Mouse (Mus musculus) adrenal gland, postnatal 36 days (tissue): ENCODE measurements around the gene Tcf15. TPM values are rescaled to one million over a fixed set of nuclear protein-coding genes. Genes with fewer than 3 reads are reported as not detected.

Experiments used
- DNase-seq, 2 experiments: peaks; one replicate each; pipeline ENCODE4 v3.0.0; 2021; ENCODE audit warnings: mixed read lengths in 1 of 2
- total RNA-seq, 2 experiments: library from RNA; stranded (reverse); gene quantifications; 2 replicates each; pipeline ENCODE4 v1.2.3; 2021

Tcf15 gene
- total RNA-seq, 2 experiments from 2014 or later = 4.4 to 4.7 TPM

DNA sequence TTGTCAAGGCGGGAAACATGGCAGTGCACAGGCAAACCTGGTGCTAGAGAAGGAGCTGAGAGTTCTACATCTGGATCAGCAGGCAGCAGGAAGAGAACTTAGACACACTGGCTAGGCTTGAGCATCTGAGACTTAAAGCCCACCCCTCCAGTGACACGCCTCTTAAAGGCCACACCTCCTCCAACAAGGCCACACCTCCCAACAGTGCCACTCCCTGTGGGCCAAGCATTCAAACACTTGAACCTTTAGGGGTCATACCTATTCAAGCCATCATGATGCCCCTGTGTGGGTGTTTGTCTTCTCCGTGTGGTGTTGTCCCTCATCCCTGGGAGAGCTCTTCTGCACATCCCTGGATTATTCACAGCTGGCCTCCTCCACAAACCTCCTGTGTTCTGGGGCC lies 31.5 kb downstream of the Tcf15 start:
- no peak for DNase-seq

DNA sequence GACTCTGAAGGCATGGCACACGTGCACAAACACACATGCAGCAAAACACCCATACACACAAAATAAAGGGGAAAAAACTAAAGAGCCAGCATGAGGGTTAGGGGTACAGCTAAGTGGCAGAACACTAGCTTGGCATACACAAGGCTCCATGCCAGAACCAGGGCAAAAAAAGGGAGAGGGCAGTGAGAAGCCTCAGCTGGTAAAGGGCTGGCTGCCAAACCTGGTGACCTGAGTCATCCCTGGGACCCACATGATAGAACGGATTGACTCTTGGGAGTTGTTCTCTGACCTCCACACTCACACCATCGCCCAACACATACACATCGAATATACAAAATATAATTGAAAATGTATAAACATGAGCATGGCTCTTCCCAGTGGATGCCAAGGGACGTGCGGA lies 33.3 kb downstream of the Tcf15 start:
- peak; percentile 43 to 51 for DNase-seq

- peak; percentile 30 to 58 for DNase-seq
Measured at GRCm38 (mm10) chr2:152177162-152177805, 33.9 kb downstream of the Tcf15 start.

DNA sequence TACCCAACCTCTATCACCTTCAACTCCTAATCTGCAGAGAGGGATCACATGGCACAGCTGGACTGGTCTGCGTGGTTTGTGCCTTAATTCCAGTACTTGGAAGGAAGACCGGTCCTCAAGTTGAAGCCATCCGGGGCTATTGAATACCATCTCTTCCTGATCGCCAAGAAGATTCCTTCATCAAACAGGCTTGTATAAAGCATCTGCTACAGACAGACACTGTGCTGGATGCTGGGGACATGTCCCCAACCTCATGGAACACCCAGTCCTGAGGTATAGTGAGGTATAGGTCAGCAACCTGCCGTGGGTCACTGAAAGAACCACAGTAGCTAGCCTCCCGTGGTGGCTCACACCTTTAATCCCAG lies 34.4 kb downstream of the Tcf15 start:
- no peak for DNase-seq

DNA sequence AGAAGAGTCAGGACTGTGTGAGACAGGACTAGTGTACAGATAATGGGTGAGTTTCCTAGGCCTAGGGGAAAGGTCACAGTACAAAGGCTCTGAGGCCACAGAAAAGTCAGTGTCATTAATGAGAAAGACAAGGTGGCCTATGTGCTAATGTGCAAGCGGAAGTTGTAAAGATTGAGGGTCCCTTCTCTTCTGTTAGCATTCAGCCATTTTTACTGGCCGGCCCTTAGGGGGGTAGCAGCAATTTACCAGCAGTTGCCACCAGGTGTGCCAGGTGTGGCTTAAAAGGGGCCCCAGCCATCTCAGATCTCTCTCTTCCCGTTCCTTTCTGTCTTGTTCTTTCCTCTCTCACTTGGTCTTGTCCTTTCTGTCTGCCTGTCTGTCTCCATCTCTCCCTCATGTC lies 35.0 kb downstream of the Tcf15 start:
- no peak for DNase-seq

DNA sequence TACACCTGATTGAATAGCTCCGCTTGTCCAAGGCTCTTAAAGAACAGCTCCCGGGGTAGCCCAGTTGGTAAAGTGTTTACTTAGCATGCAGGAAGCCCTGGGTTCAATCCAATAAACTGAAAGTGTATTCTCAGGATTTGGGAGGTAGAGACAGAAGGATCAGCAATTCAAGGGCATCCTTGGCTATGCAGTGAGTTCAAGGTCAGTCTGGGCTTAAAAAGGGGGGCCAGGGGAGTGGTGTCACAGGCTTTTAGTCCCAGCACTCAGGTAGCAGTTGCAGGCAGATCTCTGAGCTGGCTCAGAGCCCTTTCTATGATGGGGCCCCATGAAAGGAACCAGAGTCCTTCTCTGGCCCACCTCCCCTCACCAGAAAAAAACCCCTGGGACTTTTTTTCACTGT lies 35.9 kb downstream of the Tcf15 start:
- DNase-seq = no peak

- DNase-seq = peak; percentile 63 to 73
Measured at GRCm38 (mm10) chr2:152180323-152180722, 37.0 kb downstream of the Tcf15 start.

GRCm38 (mm10) chr2:152187132-152187531 lies 43.8 kb downstream of the Tcf15 start:
- no peak for DNase-seq

DNA sequence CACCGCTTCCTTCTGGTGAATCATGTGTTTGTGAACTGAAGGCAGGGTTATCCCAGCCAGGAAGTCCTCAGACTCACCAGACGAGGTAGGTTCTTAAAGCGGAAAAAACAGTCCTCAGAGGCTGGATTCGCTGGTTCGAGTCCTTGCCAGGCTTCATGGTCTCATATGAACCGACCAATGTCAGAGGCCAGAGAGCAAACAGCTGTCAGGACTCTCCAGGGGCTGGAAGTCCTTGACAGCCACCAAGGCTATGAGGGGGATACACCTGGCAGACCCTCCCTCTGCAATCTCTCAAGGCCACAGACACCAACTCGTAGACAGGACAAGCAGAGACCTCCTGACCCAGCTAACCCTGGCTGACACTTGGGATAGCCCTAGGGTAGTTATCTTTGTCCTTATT lies 45.9 kb downstream of the Tcf15 start:
- DNase-seq = no peak

DNA sequence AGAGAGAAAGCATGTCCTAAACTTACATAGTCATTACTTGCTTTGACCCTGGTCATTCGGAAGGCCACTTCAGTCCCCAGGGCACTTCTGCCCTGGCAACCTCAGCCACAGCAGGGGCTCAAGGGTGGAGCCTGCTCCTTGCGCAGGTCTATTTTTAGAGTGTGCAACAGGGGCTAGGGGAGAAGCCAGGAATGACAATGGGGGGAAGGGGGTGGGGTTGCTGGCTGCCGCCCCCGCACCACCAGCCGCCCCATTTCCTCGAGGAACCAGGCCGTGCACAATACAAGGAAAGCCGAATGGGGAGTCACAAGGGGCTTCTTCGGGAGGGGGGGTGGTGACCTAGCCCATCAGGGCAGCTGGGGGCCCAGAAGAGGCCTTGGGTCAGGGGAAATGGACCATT lies 46.3 kb downstream of the Tcf15 start:
- peak in 1 of 2 experiments; percentile 5 for DNase-seq

GRCm38 (mm10) chr2:152190161-152190560 lies 46.8 kb downstream of the Tcf15 start:
- no peak for DNase-seq

- no peak for DNase-seq
Measured at GRCm38 (mm10) chr2:152192591-152193345, 49.4 kb downstream of the Tcf15 start.

GRCm38 (mm10) chr2:152193346-152193710 lies 50.0 kb downstream of the Tcf15 start:
- DNase-seq = no peak

- DNase-seq = no peak
Measured at GRCm38 (mm10) chr2:152194586-152194985, 51.2 kb downstream of the Tcf15 start.

GRCm38 (mm10) chr2:152196896-152197295 lies 53.5 kb downstream of the Tcf15 start:
- no peak for DNase-seq

- peak; percentile 55 to 59 for DNase-seq
Measured at GRCm38 (mm10) chr2:152197301-152197712, 53.9 kb downstream of the Tcf15 start.

Other genes with a start within 250 kb of the Tcf15 start
- gene Angpt4, start 232.4 kb upstream of the Tcf15 start, total RNA-seq = 1 to 10 TPM in 1 of 2 experiments, under 1 TPM in 1; 0.33 to 1.2 TPM
- gene Fam110a, start 163.3 kb upstream of the Tcf15 start, total RNA-seq = 1 to 10 TPM; 8.5 to 9.6 TPM
- gene Slc52a3, start 147.1 kb upstream of the Tcf15 start, total RNA-seq = 1 to 10 TPM; 2.1 to 3.6 TPM
- gene Scrt2, start 62.0 kb upstream of the Tcf15 start, total RNA-seq = 1 to 10 TPM in 1 of 2 experiments, under 1 TPM in 1; 0.13 to 1.1 TPM
- 100 to 1,000 TPM; 264 to 540 TPM for gene Srxn1, start 38.0 kb upstream of the Tcf15 start, total RNA-seq
- 100 to 1,000 TPM in 1 of 2 experiments, 10 to 100 TPM in 1; 97.8 to 105 TPM for gene Csnk2a1, start 83.3 kb downstream of the Tcf15 start, total RNA-seq
- gene Tbc1d20, start 150.3 kb downstream of the Tcf15 start, total RNA-seq = 100 to 1,000 TPM; 125 to 135 TPM
- 10 to 100 TPM; 85.1 to 94.5 TPM for gene Rbck1, start 189.1 kb downstream of the Tcf15 start, total RNA-seq
- 10 to 100 TPM in 1 of 2 experiments, 1 to 10 TPM in 1; 4.6 to 19.9 TPM for gene Trib3, start 200.5 kb downstream of the Tcf15 start, total RNA-seq
- 1 to 10 TPM; 2.3 to 2.5 TPM for gene Nrsn2, start 233.1 kb downstream of the Tcf15 start, total RNA-seq